Mouse (Mus musculus) spleen, adult 2 months (tissue): ENCODE data around the gene Capn13. TPM values are rescaled to one million over a fixed set of nuclear protein-coding genes. Genes with fewer than 3 reads are reported as not detected.
A peak's percentile ranks its signal among the peaks of the same experiment; 100 is the strongest.
"Not testable (repeated sequence)": the region's sequence is repeated elsewhere in the genome, so short reads cannot be mapped to it uniquely, and the experiment has no call there.

Source experiments
- DNase-seq, 2 experiments: peaks; one replicate each; pipeline versions ENCODE4 v3.0.0 to v3.0.0-alpha.2; 2012 to 2021; ENCODE audit warnings: low spot score in 2 of 2, low read depth in 1 of 2
- H3K27ac ChIP-seq: fragments of 200-500 bp; 2 replicates; pipeline ENCODE4 v1.5.1; 2012; ENCODE audit warnings: low read length, inconsistent platforms; ENCODE audit not compliant: insufficient read depth
- H3K27me3 ChIP-seq: fragments of 200-500 bp; 2 replicates; pipeline ENCODE4 v1.6.1; 2012; ENCODE audit warnings: mild to moderate bottlenecking, moderate library complexity, low read length, inconsistent platforms; ENCODE audit not compliant: control insufficient read depth, insufficient read depth
- H3K36me3 ChIP-seq: fragments of 200-500 bp; 2 replicates; pipeline ENCODE4 v1.6.1; 2012; ENCODE audit warnings: mild to moderate bottlenecking, low read length, inconsistent platforms; ENCODE audit not compliant: control insufficient read depth, insufficient read depth
- H3K4me1 ChIP-seq: fragments of 200-500 bp; 2 replicates; pipeline ENCODE4 v1.6.1; 2011; ENCODE audit warnings: inconsistent platforms; ENCODE audit not compliant: control insufficient read depth, insufficient read depth, insufficient read length
- H3K4me3 ChIP-seq: fragments of 200-500 bp; 2 replicates; pipeline ENCODE4 v1.5.1; 2011; ENCODE audit warnings: mild to moderate bottlenecking, inconsistent platforms; ENCODE audit not compliant: insufficient read depth, insufficient read length; ENCODE audit errors: extremely low read depth
- CTCF ChIP-seq: fragments of 200-500 bp; IDR thresholded peaks from 2 replicates; pipeline ENCODE4 v1.5.1; 2011; ENCODE audit warnings: mild to moderate bottlenecking, inconsistent platforms; ENCODE audit not compliant: insufficient read depth, insufficient read length, insufficient replicate concordance; ENCODE audit errors: extremely low read depth
- POLR2A ChIP-seq: fragments of 200-500 bp; IDR thresholded peaks from 2 replicates; pipeline ENCODE4 v1.6.1; 2011; ENCODE audit warnings: low read depth, low read length, inconsistent platforms
- WGBS: fragments of 180-500 bp; shearing (Covaris S2); methylation state at CpG from one replicate; pipeline ENCODE4 v1.1.7; 2018; 5-methylcytosine and 5-hydroxymethylcytosine counted together
- polyA plus RNA-seq: library from polyadenylated mRNA; depleted of rRNA; stranded (reverse); fragments of >200 nt; gene quantifications from 2 replicates; pipeline ENCODE4 v1.2.3, GENCODE M21; 2012

Gene Capn13
- polyA plus RNA-seq, 1 experiment, result not detected

- peak; percentile 74 to 81 for DNase-seq
- H3K4me1 ChIP-seq, result no peaks in the 10 kb centered on the region
- no peak overlapping the region for H3K4me3 ChIP-seq
- TF ChIP-seq POLR2A (no peak), CTCF (peak; percentile 86; the same call in 1 of the 2 replicates)
- WGBS, result 8% methylated on average over 10 of the region's 10 CpGs
- H3K27ac ChIP-seq, result no peak overlapping the region
- no peaks in the 10 kb centered on the region for H3K27me3 ChIP-seq
- H3K36me3 ChIP-seq, result no peaks in the 10 kb centered on the region
These were observed 98.6 kb downstream of the Capn13 start for GRCm38 (mm10) chr17:73302104-73302503.

- no peak overlapping the region; the same call in 1 of the 2 replicates for H3K4me3 ChIP-seq
- peak; percentile 65 to 66 for DNase-seq
- no peaks in the 10 kb centered on the region for H3K4me1 ChIP-seq
- WGBS, result 10% methylated on average over 15 of the region's 15 CpGs
- H3K27ac ChIP-seq, result peak overlapping the region; percentile 31; the same call in 1 of the 2 replicates
- peak; percentile 69; the same call in 1 of the 2 replicates for TF ChIP-seq CTCF
- no peak for TF ChIP-seq POLR2A
- no peaks in the 10 kb centered on the region for H3K27me3 ChIP-seq
- H3K36me3 ChIP-seq, result no peaks in the 10 kb centered on the region
These were observed 99.2 kb downstream of the Capn13 start for GRCm38 (mm10) chr17:73301258-73302050.

- Histone ChIP-seq H3K27ac (no peak overlapping the region), H3K4me1 (no peaks in the 10 kb centered on the region), H3K4me3 (no peak overlapping the region), H3K27me3 (no peaks in the 10 kb centered on the region), H3K36me3 (no peaks in the 10 kb centered on the region)
- no peak for TF ChIP-seq POLR2A
- WGBS, result 32% methylated on average over 7 of the region's 7 CpGs
- no peak for DNase-seq
These were observed 100.4 kb downstream of the Capn13 start for GRCm38 (mm10) chr17:73300147-73300880.

GRCm38 (mm10) chr17:73298981-73299380 lies 101.7 kb downstream of the Capn13 start:
- TF ChIP-seq POLR2A (no peak), CTCF (no peak)
- DNase-seq, result no peak
- Histone ChIP-seq H3K4me1 (no peaks in the 10 kb centered on the region), H3K4me3 (no peak overlapping the region), H3K27ac (no peak overlapping the region), H3K36me3 (no peaks in the 10 kb centered on the region), H3K27me3 (no peaks in the 10 kb centered on the region)
- WGBS, result 93% methylated on average over 6 of the region's 6 CpGs

- no peaks in the 10 kb centered on the region for H3K27me3 ChIP-seq
- WGBS, result 33% methylated on average over 4 of the region's 4 CpGs
- no peak overlapping the region for H3K27ac ChIP-seq
- TF ChIP-seq CTCF (peak; percentile 38; the same call in 1 of the 2 replicates), POLR2A (no peak)
- H3K4me1 ChIP-seq, result no peaks in the 10 kb centered on the region
- no peak overlapping the region for H3K4me3 ChIP-seq
- DNase-seq, result peak in 1 of 2 experiments; percentile 34
- H3K36me3 ChIP-seq, result no peaks in the 10 kb centered on the region
These were observed 103.8 kb downstream of the Capn13 start for GRCm38 (mm10) chr17:73296855-73297254.

GRCm38 (mm10) chr17:73293237-73293636 lies 107.4 kb downstream of the Capn13 start:
- H3K27me3 ChIP-seq, result no peaks in the 10 kb centered on the region
- H3K36me3 ChIP-seq, result no peaks in the 10 kb centered on the region
- no peak overlapping the region for H3K27ac ChIP-seq
- no peaks in the 10 kb centered on the region for H3K4me1 ChIP-seq
- DNase-seq, result no peak
- no peak overlapping the region for H3K4me3 ChIP-seq
- WGBS, result 91% methylated on average over 3 of the region's 3 CpGs
- TF ChIP-seq POLR2A (no peak), CTCF (no peak)

- TF ChIP-seq POLR2A, result no peak
- no peak for TF ChIP-seq CTCF
- H3K27me3 ChIP-seq, result no peaks in the 10 kb centered on the region
- H3K4me3 ChIP-seq, result no peak overlapping the region
- no peak overlapping the region for H3K27ac ChIP-seq
- peaks cover 4% of the 10 kb centered on the region; the same call in 1 of the 2 replicates for H3K4me1 ChIP-seq
- no peaks in the 10 kb centered on the region for H3K36me3 ChIP-seq
- no peak for DNase-seq
- WGBS, result 67% methylated on average over 2 of the region's 2 CpGs
These were observed 116.4 kb downstream of the Capn13 start for GRCm38 (mm10) chr17:73284301-73284700.

GRCm38 (mm10) chr17:73282702-73283101 lies 118.0 kb downstream of the Capn13 start:
- not testable (repeated sequence) for DNase-seq, H3K4me3 ChIP-seq, H3K27me3 ChIP-seq, H3K4me1 ChIP-seq, H3K36me3 ChIP-seq, H3K27ac ChIP-seq
- 72% methylated on average over 6 of the region's 6 CpGs for WGBS
